Mouse (Mus musculus): ENCODE measurements around the gene Dgki. TPM values are rescaled to one million over a fixed set of nuclear protein-coding genes. Genes with fewer than 3 reads are reported as not detected.

Gene Dgki
- polyA plus RNA-seq, 1 experiment from 2014 or later = 7.6 TPM

- no peak overlapping the region for H3K4me3 ChIP-seq (ENCODE audit: low read depth, low read length)
- H3K9me3 ChIP-seq (replicated peaks; ENCODE audit: control insufficient read depth, low read length, poor library complexity, severe bottlenecking) = no peaks in the 10 kb centered on the region
- no peaks in the 10 kb centered on the region for H3K4me1 ChIP-seq (ENCODE audit: control insufficient read depth, insufficient read depth, low read length)
- H3K9ac ChIP-seq (ENCODE audit: low read depth, low read length) = no peak overlapping the region
- 85% methylated on average over 5 of the region's 5 CpGs for WGBS
- no peaks in the 10 kb centered on the region for H3K36me3 ChIP-seq (ENCODE audit: control insufficient read depth, insufficient read depth, low read length)
- no peak for ATAC-seq
- no peak overlapping the region for H3K27ac ChIP-seq (ENCODE audit: low read length)
- no peaks in the 10 kb centered on the region for H3K27me3 ChIP-seq (ENCODE audit: control insufficient read depth, insufficient read depth, low read depth, low read length)
- H3K4me2 ChIP-seq (ENCODE audit: low read length) = no peak overlapping the region
These were observed 330.6 kb downstream of the Dgki start for GRCm38 (mm10) chr6:36969249-36969885.

DNA sequence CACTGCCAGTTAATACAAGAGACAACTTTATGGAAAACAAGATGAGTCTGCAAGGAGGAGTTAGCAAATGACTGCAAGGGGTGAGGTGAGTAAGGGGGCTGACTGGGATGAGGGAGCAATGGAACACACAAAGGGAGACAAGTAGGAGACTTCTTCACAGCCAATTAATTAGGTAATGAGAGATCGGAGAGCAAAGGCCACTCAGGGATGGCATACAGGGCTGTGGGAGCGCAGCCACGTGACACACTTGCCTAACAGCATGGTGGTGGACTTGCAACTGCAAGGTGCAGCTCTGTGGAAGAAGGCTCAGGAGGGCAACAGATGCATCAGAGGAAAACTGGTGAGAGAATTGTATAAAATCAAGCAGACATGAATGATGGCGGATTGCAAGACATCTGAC lies 339.3 kb downstream of the Dgki start:
- peaks cover 3% of the 10 kb centered on the region; the same call in 1 of the 2 replicates for H3K36me3 ChIP-seq (ENCODE audit: control insufficient read depth, insufficient read depth, low read length)
- 89% methylated on average over 4 of the region's 4 CpGs for WGBS
- H3K4me3 ChIP-seq (ENCODE audit: low read depth, low read length) = no peak overlapping the region
- no peak overlapping the region for H3K9ac ChIP-seq (ENCODE audit: low read depth, low read length)
- H3K27ac ChIP-seq (ENCODE audit: low read length) = no peak overlapping the region
- no peak for ATAC-seq
- H3K4me1 ChIP-seq (ENCODE audit: control insufficient read depth, insufficient read depth, low read length) = no peaks in the 10 kb centered on the region
- no peak overlapping the region for H3K4me2 ChIP-seq (ENCODE audit: low read length)
- H3K9me3 ChIP-seq (replicated peaks; ENCODE audit: control insufficient read depth, low read length, poor library complexity, severe bottlenecking) = no peaks in the 10 kb centered on the region
- H3K27me3 ChIP-seq (ENCODE audit: control insufficient read depth, insufficient read depth, low read depth, low read length) = no peaks in the 10 kb centered on the region

- no peak overlapping the region for H3K27ac ChIP-seq (ENCODE audit: low read length)
- no peak overlapping the region for H3K4me3 ChIP-seq (ENCODE audit: low read depth, low read length)
- WGBS = 85% methylated on average over 4 of the region's 4 CpGs
- H3K27me3 ChIP-seq (ENCODE audit: control insufficient read depth, insufficient read depth, low read depth, low read length) = no peaks in the 10 kb centered on the region
- no peak overlapping the region for H3K9ac ChIP-seq (ENCODE audit: low read depth, low read length)
- H3K4me1 ChIP-seq (ENCODE audit: control insufficient read depth, insufficient read depth, low read length) = peaks cover 2% of the 10 kb centered on the region; the same call in 1 of the 2 replicates
- H3K4me2 ChIP-seq (ENCODE audit: low read length) = no peak overlapping the region
- no peak for ATAC-seq
- H3K36me3 ChIP-seq (ENCODE audit: control insufficient read depth, insufficient read depth, low read length) = peaks cover 3% of the 10 kb centered on the region; the same call in 1 of the 2 replicates
- H3K9me3 ChIP-seq (replicated peaks; ENCODE audit: control insufficient read depth, low read length, poor library complexity, severe bottlenecking) = no peaks in the 10 kb centered on the region
These were observed 344.7 kb downstream of the Dgki start for GRCm38 (mm10) chr6:36955293-36955692.

DNA sequence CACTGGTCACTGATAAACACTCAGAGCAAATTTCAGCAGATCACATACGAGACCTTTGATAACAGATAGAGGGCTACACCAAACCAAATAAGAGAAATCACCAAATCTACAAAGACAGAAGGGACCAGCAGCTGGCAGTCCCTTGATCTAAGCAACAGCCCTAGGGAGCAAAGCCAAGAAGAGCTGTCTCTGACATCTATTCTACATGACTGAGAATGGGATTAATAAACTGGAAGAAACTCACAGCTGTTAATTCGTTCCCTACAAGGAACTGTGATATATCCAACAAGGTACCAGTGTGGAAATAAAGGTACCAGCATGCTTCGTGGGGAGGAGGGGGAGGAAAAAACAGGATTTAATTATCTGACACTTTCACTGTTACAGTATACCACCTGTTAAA lies 349.3 kb downstream of the Dgki start:
- H3K4me2 ChIP-seq (ENCODE audit: low read length) = no peak overlapping the region
- no peaks in the 10 kb centered on the region for H3K27me3 ChIP-seq (ENCODE audit: control insufficient read depth, insufficient read depth, low read depth, low read length)
- H3K4me3 ChIP-seq (ENCODE audit: low read depth, low read length) = no peak overlapping the region
- ATAC-seq = no peak
- no peak overlapping the region for H3K27ac ChIP-seq (ENCODE audit: low read length)
- H3K9me3 ChIP-seq (replicated peaks; ENCODE audit: control insufficient read depth, low read length, poor library complexity, severe bottlenecking) = no peaks in the 10 kb centered on the region
- peaks cover 2% of the 10 kb centered on the region; the same call in 1 of the 2 replicates for H3K4me1 ChIP-seq (ENCODE audit: control insufficient read depth, insufficient read depth, low read length)
- H3K9ac ChIP-seq (ENCODE audit: low read depth, low read length) = no peak overlapping the region
- 70% methylated on average over 3 of the region's 3 CpGs for WGBS
- no peaks in the 10 kb centered on the region for H3K36me3 ChIP-seq (ENCODE audit: control insufficient read depth, insufficient read depth, low read length)

DNA sequence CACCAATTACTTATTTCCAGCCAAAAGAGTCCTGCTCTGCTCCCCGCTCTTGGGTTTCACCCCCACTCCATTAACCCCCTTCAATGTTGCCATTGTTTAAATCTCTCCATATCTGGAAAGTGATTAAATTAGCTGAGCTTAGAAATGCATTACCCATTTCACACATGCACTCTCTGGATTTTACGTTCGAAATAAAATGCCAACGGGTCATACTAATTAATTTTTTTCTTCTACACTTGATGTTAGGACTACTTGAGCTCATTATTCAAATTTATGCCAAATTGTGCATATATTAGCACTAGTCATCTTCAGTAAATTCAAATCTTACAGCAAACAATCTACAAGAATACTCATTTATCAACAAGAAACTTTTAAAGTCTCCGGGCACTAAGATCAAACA lies 352.1 kb downstream of the Dgki start:
- H3K27me3 ChIP-seq (ENCODE audit: control insufficient read depth, insufficient read depth, low read depth, low read length) = no peaks in the 10 kb centered on the region
- 67% methylated on average over 5 of the region's 5 CpGs for WGBS
- no peaks in the 10 kb centered on the region for H3K9me3 ChIP-seq (replicated peaks; ENCODE audit: control insufficient read depth, low read length, poor library complexity, severe bottlenecking)
- H3K36me3 ChIP-seq (ENCODE audit: control insufficient read depth, insufficient read depth, low read length) = no peaks in the 10 kb centered on the region
- no peak; the same call in 1 of the 2 replicates for ATAC-seq
- H3K27ac ChIP-seq (ENCODE audit: low read length) = no peak overlapping the region
- no peak overlapping the region for H3K4me2 ChIP-seq (ENCODE audit: low read length)
- peaks cover 2% of the 10 kb centered on the region; the same call in 1 of the 2 replicates for H3K4me1 ChIP-seq (ENCODE audit: control insufficient read depth, insufficient read depth, low read length)
- no peak overlapping the region for H3K4me3 ChIP-seq (ENCODE audit: low read depth, low read length)
- no peak overlapping the region for H3K9ac ChIP-seq (ENCODE audit: low read depth, low read length)

DNA sequence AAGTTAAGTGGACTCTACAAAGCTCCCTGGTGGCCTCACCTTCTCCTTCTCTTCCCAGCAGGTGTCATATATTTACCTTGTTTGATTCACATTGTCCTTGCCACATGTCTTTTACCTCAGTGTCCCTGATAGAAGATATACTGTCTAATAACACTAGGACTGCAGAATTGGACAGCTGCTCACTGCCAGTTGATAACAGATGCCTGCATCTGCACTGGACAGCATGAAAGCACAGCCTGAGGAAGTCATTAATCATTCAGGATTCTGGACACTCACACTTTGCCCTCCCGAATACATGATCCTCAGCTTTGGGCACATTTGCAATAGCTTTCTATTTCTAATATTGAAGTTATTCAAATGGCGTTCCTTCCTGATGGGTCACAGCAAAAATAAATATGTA lies 362.5 kb downstream of the Dgki start:
- Histone ChIP-seq H3K27me3 (ENCODE audit: control insufficient read depth, insufficient read depth, low read depth, low read length) (no peaks in the 10 kb centered on the region), H3K9ac (ENCODE audit: low read depth, low read length) (no peak overlapping the region), H3K4me1 (ENCODE audit: control insufficient read depth, insufficient read depth, low read length) (no peaks in the 10 kb centered on the region), H3K4me2 (ENCODE audit: low read length) (no peak overlapping the region), H3K9me3 (replicated peaks; ENCODE audit: control insufficient read depth, low read length, poor library complexity, severe bottlenecking) (no peaks in the 10 kb centered on the region), H3K4me3 (ENCODE audit: low read depth, low read length) (no peak overlapping the region), H3K27ac (ENCODE audit: low read length) (no peak overlapping the region), H3K36me3 (ENCODE audit: control insufficient read depth, insufficient read depth, low read length) (no peaks in the 10 kb centered on the region)
- 67% methylated on average over 2 of the region's 2 CpGs for WGBS
- ATAC-seq = no peak

- 63% methylated on average over 4 of the region's 4 CpGs for WGBS
- Histone ChIP-seq H3K27me3 (ENCODE audit: control insufficient read depth, insufficient read depth, low read depth, low read length) (no peaks in the 10 kb centered on the region), H3K4me3 (ENCODE audit: low read depth, low read length) (no peak overlapping the region), H3K9me3 (replicated peaks; ENCODE audit: control insufficient read depth, low read length, poor library complexity, severe bottlenecking) (no peaks in the 10 kb centered on the region), H3K4me1 (ENCODE audit: control insufficient read depth, insufficient read depth, low read length) (no peaks in the 10 kb centered on the region), H3K36me3 (ENCODE audit: control insufficient read depth, insufficient read depth, low read length) (no peaks in the 10 kb centered on the region), H3K9ac (ENCODE audit: low read depth, low read length) (no peak overlapping the region), H3K4me2 (ENCODE audit: low read length) (no peak overlapping the region), H3K27ac (ENCODE audit: low read length) (no peak overlapping the region)
- ATAC-seq = peak; percentile 56; the same call in 1 of the 2 replicates
These were observed 363.2 kb downstream of the Dgki start for GRCm38 (mm10) chr6:36936816-36937215.

DNA sequence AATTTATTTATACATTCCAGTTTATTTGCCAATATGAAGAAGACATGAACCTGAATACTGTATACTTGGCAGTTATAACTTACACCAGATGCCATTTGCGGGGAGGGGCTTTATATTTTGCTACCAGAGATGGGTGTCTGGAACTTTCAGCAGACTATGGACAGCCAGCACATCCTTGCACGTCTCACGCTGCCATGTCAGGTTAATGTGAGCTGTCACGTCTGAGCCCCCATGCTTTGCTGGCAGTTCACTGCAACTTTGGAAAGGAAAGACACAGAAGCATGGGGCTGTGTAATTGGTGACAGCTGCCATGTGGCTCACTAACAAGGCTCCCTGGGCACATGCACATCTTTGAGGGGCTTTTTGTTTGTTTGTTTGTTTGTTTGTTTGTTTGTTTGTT lies 368.5 kb downstream of the Dgki start:
- 35% methylated on average over 4 of the region's 4 CpGs for WGBS
- no peak overlapping the region for H3K9ac ChIP-seq (ENCODE audit: low read depth, low read length)
- no peaks in the 10 kb centered on the region for H3K9me3 ChIP-seq (replicated peaks; ENCODE audit: control insufficient read depth, low read length, poor library complexity, severe bottlenecking)
- no peak overlapping the region for H3K27ac ChIP-seq (ENCODE audit: low read length)
- H3K4me1 ChIP-seq (ENCODE audit: control insufficient read depth, insufficient read depth, low read length) = peaks cover 2% of the 10 kb centered on the region
- no peaks in the 10 kb centered on the region for H3K36me3 ChIP-seq (ENCODE audit: control insufficient read depth, insufficient read depth, low read length)
- no peak overlapping the region for H3K4me2 ChIP-seq (ENCODE audit: low read length)
- H3K4me3 ChIP-seq (ENCODE audit: low read depth, low read length) = no peak overlapping the region
- ATAC-seq = peak; percentile 51; the same call in 1 of the 2 replicates
- no peaks in the 10 kb centered on the region for H3K27me3 ChIP-seq (ENCODE audit: control insufficient read depth, insufficient read depth, low read depth, low read length)

DNA sequence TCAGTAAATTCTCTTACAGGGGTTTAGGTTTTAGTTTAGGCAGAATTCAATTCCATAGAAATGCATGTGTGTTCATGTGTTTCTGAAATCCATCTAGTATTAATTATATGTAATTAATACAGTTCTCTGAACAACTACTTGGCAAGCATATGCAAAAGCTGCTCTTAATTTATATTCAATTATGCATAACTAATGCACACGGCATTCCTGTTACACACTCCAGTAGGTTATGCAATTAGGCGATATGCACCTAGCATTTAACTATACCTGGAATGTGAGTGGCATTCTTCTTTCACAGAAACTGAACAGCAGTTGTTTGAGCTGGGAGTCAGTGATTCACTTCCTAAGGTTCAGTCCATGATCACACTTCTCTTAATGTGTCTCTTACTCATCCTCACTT lies 370.2 kb downstream of the Dgki start:
- H3K9ac ChIP-seq (ENCODE audit: low read depth, low read length) = no peak overlapping the region
- no peak for ATAC-seq
- H3K4me1 ChIP-seq (ENCODE audit: control insufficient read depth, insufficient read depth, low read length) = peaks cover 2% of the 10 kb centered on the region
- WGBS = 70% methylated on average over 2 of the region's 2 CpGs
- H3K27me3 ChIP-seq (ENCODE audit: control insufficient read depth, insufficient read depth, low read depth, low read length) = no peaks in the 10 kb centered on the region
- H3K27ac ChIP-seq (ENCODE audit: low read length) = no peak overlapping the region
- no peaks in the 10 kb centered on the region for H3K36me3 ChIP-seq (ENCODE audit: control insufficient read depth, insufficient read depth, low read length)
- H3K9me3 ChIP-seq (replicated peaks; ENCODE audit: control insufficient read depth, low read length, poor library complexity, severe bottlenecking) = no peaks in the 10 kb centered on the region
- H3K4me3 ChIP-seq (ENCODE audit: low read depth, low read length) = no peak overlapping the region
- no peak overlapping the region for H3K4me2 ChIP-seq (ENCODE audit: low read length)
